In genomic region chr3:97004509-97004908, GRCm38 (mm10) we compare ENCODE assay signal across 24 mouse cellular contexts.
DNase-seq lines count a peak whose midpoint lies in the region; TF ChIP-seq lines count a peak whose summit lies in the region.
"Had no signal": no experiment of that assay in that cellular context is flagged by ENCODE, and none has a peak within 500 bp of the region (broad histone marks: within the 10 kb centered on the region; RNA-seq: fewer than 3 reads in every experiment).

No protein-coding gene starts in this region.

- no peaks in the 10 kb centered on the region for H3K9me3 ChIP-seq in hindbrain, embryonic 10.5 days
- H3K9me3 ChIP-seq: embryonic facial prominence, embryonic 10.5 days; embryonic facial prominence, embryonic 13.5 days; forebrain, embryonic 12.5 days; forebrain, embryonic 15.5 days had no signal

- DNase-seq in heart, adult 11 months = peak; percentile 72
- no peak for DNase-seq in heart, postnatal 36 days
- DNase-seq in induced T-regulatory cell, adult 2 months (ENCODE audit: low read depth) = peak; percentile 6
- no peak for DNase-seq in hindbrain, embryonic 10.5 days (ENCODE audit: low spot score)
- no peak for DNase-seq in kidney, postnatal 36 days
- no peak for DNase-seq in urinary bladder, postnatal 4 days (ENCODE audit: low spot score in 2 of 2)
- DNase-seq in adrenal gland, postnatal 14 days = no peak
- DNase-seq: adrenal gland, postnatal 10 days; B cell, adult 2 months; cerebellum, adult 11-12 months; cerebellum, adult 8-10 months; cerebellum, postnatal 10 days; cerebellum, postnatal 36 days; embryo, embryonic 11 days; gastrocnemius, postnatal 10 days had no signal

- H3K36me3 ChIP-seq in hindbrain, embryonic 10.5 days = no peaks in the 10 kb centered on the region
- H3K36me3 ChIP-seq: embryonic facial prominence, embryonic 10.5 days; embryonic facial prominence, embryonic 13.5 days; forebrain, embryonic 12.5 days; forebrain, embryonic 15.5 days had no signal

- H3K4me1 ChIP-seq in bone marrow, adult 2 months (ENCODE audit: control insufficient read depth, insufficient read depth, low read length) = peaks cover 5% of the 10 kb centered on the region; the same call in 1 of the 2 replicates
- peaks cover 7% of the 10 kb centered on the region; the same call in 1 of the 2 replicates for H3K4me1 ChIP-seq in hindbrain, embryonic 10.5 days (replicated peaks)
- H3K4me1 ChIP-seq: embryonic facial prominence, embryonic 10.5 days; embryonic facial prominence, embryonic 13.5 days; forebrain, embryonic 12.5 days; forebrain, embryonic 15.5 days had no signal

- peak overlapping the region; percentile 14; the same call in 1 of the 2 replicates for H3K27ac ChIP-seq in bone marrow, adult 2 months (ENCODE audit: control insufficient read depth, insufficient read depth, low read depth, low read length, poor library complexity)
- H3K27ac ChIP-seq in hindbrain, embryonic 10.5 days = no peak overlapping the region
- H3K27ac ChIP-seq: embryonic facial prominence, embryonic 10.5 days; embryonic facial prominence, embryonic 13.5 days; forebrain, embryonic 12.5 days; forebrain, embryonic 15.5 days; hindbrain, embryonic 14.5 days; hindbrain, postnatal 0 days had no signal

- H3K4me3 ChIP-seq in bone marrow, adult 2 months (replicated peaks; ENCODE audit: control insufficient read depth, low read depth, low read length) = no peak overlapping the region
- no peak overlapping the region for H3K4me3 ChIP-seq in hindbrain, embryonic 10.5 days
- H3K4me3 ChIP-seq: embryonic facial prominence, embryonic 10.5 days; embryonic facial prominence, embryonic 13.5 days; erythroblast, embryonic 14.5 days; forebrain, embryonic 12.5 days; forebrain, embryonic 15.5 days had no signal

- no peaks in the 10 kb centered on the region for H3K27me3 ChIP-seq in hindbrain, embryonic 10.5 days (ENCODE audit: insufficient read depth, poor library complexity, severe bottlenecking)
- H3K27me3 ChIP-seq: embryonic facial prominence, embryonic 13.5 days; forebrain, embryonic 12.5 days; forebrain, embryonic 15.5 days; Patski had no signal

- intact Hi-C loops in heart, postnatal 36 days (cut with DNase I) = no loop called here

- WGBS in bone marrow, adult 2 months = 20% methylated on average over 4 of the region's 4 CpGs
- WGBS in hindbrain, embryonic 10.5 days = 83% methylated on average over 4 of the region's 4 CpGs

- no peak for TF ChIP-seq POLR2A in bone marrow, adult 2 months (IDR thresholded peaks at IDR 0.05; ENCODE audit: borderline replicate concordance, control insufficient read depth, low read depth, low read length)

- no peak for TF ChIP-seq CTCF in bone marrow, adult 2 months (IDR thresholded peaks at IDR 0.05; ENCODE audit: control insufficient read depth, insufficient read depth, low read length)

Comparison
In these comparisons a context has a peak if more than half of its experiments do, and no peak if none do; other contexts are left out.
1. DNase-seq: peak in heart, adult 11 months (single experiment) and induced T-regulatory cell, adult 2 months (single experiment); none in heart, postnatal 36 days (0 of 2), hindbrain, embryonic 10.5 days (single experiment), kidney, postnatal 36 days (0 of 2), urinary bladder, postnatal 4 days (0 of 2) and adrenal gland, postnatal 14 days (single experiment).